Mouse (Mus musculus) common myeloid progenitor, adult 5-6 weeks (primary cell): ENCODE results near the gene Slc25a40. TPM values are rescaled to one million over a fixed set of nuclear protein-coding genes. Genes with fewer than 3 reads are reported as not detected.

Experiments
- ATAC-seq: replicated peaks from 2 replicates; pipeline ENCODE4 v1.8.0; 2016; ENCODE audit warnings: low read depth, mild to moderate bottlenecking, moderate TSS enrichment, inconsistent platforms; ENCODE audit not compliant: poor library complexity, severe bottlenecking
- total RNA-seq: library from RNA; stranded (forward); fragments of 200-1000, 187-1606 nt; gene quantifications from 2 replicates; pipeline ENCODE4 v1.2.3, GENCODE M21; 2017

Gene Slc25a40
- total RNA-seq, 1 experiment from 2014 or later: 10.5 TPM

- ATAC-seq: no peak
Measured at GRCm38 (mm10) chr5:8488701-8489297, 66.1 kb downstream of the Slc25a40 start.

- ATAC-seq: peak; percentile 92
Measured at GRCm38 (mm10) chr5:8489471-8490110, 66.9 kb downstream of the Slc25a40 start.

- ATAC-seq: peak; percentile 36; the same call in 1 of the 2 replicates
Measured at GRCm38 (mm10) chr5:8491778-8492177, 69.1 kb downstream of the Slc25a40 start.

Other genes starting within 250 kb of the Slc25a40 start
- gene Adam22, start 54.7 kb upstream of the Slc25a40 start, total RNA-seq: 1.7 and 1.9 TPM in 2 replicates
- gene Dbf4, start 134 bp upstream of the Slc25a40 start, total RNA-seq: 55.9 and 106 TPM in 2 replicates
- gene Rundc3b, start 200.1 kb downstream of the Slc25a40 start, total RNA-seq: 0.87 and 1.2 TPM in 2 replicates
- gene Abcb1a, start 237.2 kb downstream of the Slc25a40 start, total RNA-seq: 0.15 and 0.87 TPM in 2 replicates